Mouse (Mus musculus) cerebral cortex, adult 2 months (tissue): ENCODE results near the gene Znhit6.

Source experiments
- WGBS: fragments of 180-500 bp; shearing (Covaris S2); methylation state at CpG from one replicate; pipeline ENCODE4 v1.1.7; 2018; 5-methylcytosine and 5-hydroxymethylcytosine counted together

Znhit6 gene

DNA sequence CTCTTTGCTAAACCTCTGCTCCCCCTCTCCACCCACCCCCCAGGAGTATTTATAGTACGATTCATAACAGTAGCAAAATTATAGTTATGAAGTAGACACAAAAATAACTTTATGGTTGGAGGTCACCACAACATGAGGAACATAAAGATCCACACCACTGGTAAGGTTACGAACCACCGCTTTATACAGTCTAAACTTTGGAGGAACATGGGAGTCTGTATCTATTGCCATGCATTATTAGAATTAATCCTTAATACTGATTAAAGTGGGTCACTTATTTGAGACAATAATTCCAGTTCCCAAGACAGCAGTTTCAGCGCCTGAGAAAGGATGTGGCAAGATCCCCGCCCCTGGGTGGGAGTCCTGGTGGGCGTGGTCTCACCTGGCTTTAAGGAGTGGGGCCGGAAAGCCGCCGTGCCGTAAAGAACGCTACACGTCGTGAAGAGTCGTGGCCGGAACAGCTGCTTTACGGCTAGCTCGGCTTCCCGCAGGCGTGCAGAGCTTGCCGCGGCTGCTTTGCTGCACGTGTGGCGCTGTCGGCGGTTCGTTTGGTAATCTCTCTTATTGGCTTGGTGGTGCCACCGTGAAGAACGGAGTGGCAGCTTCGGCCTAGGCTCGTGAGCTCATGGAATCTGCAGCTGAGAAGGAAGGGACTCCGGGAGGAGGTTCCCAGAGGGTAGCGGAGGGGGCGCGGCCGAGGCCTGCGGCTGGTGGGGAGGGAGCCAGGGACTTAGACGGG is at the start of gene Znhit6:
Gene Znhit6, plus strand, starts transcription at position 463 of the 739 bp plus-strand sequence.
- 5% methylated on average over 37 of the region's 37 CpGs for WGBS

DNA sequence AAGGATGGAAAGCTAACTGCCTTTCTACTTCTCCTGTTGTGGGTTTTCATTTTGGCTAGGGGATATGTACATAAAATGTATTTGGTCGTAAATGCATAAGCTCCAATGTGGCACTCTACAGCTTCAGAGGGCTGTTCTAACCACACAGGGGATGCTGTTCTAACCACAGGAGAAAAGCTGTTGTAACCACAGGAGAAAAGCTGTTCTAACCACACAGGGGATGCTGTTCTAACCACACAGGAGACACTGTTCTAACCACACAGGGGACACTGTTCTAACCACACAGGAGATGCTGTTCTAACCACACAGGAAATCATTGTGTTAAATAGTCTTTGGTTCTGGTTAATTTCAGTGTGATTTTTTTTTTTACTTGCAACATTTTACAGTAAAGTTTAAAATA is 38.1 kb upstream of the Znhit6 start:
- 77% methylated on average over 1 of the region's 1 CpGs for WGBS

DNA sequence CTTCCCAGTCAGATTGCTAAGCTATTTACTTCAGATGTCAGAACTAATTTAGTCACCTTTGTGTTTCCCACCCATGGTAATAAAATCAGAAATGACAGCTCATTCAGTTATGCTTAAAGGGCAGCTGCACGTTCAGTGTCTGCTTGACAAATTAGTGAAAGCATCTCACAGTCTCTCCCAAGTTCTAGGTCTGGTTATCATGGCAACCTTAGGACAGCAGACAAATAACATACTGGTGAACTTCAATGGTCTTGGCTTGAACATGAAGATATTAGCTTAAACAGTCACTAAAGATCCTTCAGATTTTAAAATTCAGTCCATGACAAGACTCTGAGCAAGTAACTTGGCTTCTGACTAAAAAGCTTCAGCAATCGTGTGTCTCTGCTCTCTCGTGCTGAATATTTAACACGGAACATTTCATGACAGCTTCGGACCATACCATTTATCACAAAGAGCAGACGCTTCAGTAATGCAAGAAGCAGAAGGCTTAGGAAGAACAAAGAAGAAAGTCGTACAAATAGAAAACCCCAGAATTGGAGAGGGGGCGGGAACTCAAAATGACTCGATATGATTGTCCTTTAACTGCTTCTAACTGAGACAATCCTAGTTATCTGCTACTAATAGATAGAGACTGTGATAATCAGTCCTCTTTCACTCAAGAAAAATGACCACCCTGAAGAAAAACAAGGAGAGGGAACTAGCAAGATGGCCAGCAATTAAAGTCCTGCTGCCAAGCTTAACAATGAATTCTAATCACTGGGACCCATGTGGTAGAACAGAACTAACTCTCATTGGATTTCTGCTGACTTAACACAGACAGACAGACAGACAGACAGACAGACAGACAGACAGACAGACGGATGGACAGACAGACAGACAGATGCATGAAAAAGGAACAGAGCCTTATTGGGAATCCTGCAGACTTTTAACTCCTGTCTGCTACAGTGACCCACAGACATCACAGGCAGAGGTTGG is 27.3 kb upstream of the Znhit6 start:
- 59% methylated on average over 10 of the region's 10 CpGs for WGBS

DNA sequence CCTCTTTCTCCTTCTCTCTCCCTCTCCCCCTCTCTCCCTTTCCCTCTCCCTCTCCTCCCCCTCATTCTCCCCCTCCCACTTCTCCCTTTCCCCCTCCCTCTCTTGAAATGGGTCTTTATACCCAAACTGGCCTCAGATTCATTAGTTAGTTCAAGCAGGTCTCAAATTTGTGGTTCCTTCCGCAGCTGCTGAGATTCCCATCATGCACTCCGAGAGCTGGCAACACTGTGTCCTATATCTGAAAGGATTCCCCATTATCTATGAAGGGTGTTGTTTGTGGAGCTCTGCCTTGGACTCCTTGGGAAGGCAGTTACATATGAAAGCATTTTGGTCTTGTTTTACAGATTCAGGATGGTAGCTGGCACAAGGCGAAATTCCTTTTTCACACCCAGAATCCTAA is 25.8 kb upstream of the Znhit6 start:
- 58% methylated on average over 3 of the region's 3 CpGs for WGBS

DNA sequence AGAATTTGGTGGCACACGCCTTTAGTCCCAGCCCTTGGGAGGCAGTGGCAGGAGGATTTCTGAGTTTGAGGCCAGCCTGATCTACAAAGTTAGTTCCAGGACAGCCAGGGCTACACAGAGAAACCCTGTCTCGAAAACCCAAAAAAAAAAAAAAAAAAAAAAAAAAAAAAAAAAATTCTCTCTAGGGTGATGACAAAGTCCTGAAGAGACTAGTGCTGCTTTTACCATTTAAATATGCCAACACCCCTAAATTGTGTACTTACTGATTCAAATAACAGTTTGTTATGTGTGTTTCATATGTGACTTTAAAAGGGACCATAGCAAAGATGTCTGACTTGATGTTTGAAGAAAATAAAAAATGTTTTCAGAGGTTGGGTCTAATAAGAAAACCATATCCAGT is 21.6 kb upstream of the Znhit6 start:
- WGBS = 85% methylated on average over 2 of the region's 2 CpGs

DNA sequence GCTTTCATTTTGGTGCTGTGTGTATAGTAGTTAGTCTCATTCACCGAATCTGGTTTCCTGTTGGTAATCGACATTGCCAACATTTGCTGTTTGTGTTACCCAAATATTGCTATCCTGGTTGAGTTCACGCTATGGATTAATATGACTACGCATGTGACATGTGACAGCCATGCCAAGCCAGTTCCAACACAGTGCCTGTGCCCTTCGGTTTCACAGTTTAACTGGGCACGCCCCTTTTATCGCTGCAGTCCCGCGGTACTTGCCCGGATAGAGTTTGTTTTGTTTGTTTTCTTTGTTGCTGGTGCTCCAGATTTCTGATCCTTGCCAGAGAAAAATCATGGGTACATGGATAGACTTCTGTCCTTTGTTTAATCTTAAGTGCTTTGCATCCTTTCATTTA is 19.8 kb upstream of the Znhit6 start:
- WGBS = 87% methylated on average over 10 of the region's 10 CpGs

DNA sequence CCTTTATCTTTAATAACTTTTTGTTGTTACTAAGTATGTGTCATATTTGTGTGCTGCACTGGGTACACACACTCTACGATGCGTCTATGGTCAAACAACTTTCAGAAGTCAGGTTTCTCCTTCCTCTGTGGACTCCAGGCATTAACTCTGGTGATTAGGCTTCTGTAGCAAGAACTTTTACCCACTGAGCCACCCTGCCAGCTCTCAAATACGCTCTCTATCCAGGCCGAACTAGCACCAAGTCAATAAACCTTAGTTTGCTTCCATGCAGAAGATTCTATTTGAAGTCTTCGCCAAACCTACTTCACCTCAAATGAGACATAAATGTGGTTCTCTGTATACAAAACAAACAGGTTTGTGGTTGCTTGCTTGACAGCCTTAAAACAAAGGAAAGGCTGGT is 16.3 kb upstream of the Znhit6 start:
- WGBS = 93% methylated on average over 5 of the region's 5 CpGs

DNA sequence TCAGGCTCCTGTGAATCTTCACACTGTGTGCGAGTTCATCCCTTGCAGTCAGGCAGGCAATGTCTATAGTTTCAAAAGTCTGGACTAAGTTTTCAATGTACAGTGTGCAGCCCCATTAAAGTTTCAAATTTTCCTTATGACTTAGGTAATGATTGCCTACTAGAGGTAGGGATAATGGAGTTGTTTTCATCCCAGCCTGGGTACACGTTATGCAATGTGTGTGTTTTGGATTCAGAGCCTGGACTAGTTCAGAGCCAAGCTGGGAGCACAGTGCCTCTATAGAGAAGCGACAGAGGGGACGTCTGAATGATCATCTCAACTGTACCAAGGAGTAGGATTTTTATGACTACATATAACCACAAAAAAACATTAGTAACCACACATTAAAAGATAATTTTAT is 15.9 kb upstream of the Znhit6 start:
- 77% methylated on average over 4 of the region's 4 CpGs for WGBS

DNA sequence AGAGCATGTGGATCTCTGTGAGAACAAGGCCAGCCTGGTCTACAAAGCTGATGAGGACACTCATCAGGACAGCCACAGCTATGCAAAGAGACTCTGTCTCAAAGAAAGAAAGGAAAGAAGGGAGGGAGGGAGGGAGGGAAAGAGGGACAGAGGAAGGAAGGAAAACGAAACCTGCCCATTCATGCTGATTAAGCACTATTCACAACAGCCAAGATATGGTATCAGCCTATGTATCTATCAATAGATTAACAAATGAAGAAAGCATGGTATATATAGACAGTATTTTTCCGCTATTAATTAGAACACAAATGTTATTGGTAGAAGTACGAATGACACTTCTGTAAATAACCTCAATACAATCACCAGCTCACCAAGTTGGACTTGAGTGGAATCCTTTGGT is 1.5 kb upstream of the Znhit6 start:
- 91% methylated on average over 3 of the region's 3 CpGs for WGBS

DNA sequence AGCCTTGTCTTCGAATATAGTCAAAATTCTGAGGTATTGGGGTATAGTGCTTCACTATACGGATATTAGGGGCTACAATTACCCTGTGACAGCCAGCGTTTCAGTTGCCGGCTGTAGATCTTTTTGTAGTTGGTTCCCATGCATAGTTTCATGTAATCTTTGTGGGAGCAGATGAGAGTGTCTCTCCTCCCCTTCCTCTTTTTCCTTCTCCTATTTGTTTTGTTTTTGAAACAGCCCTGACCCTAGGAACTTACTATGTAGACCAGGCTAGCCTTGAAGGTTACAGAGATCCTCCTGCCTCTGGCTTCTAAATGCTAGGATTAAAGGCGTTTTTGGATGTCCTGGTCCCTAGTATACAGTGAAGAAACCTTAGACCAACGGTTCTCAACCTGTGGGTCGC is 665 bp upstream of the Znhit6 start:
- 84% methylated on average over 7 of the region's 7 CpGs for WGBS

DNA sequence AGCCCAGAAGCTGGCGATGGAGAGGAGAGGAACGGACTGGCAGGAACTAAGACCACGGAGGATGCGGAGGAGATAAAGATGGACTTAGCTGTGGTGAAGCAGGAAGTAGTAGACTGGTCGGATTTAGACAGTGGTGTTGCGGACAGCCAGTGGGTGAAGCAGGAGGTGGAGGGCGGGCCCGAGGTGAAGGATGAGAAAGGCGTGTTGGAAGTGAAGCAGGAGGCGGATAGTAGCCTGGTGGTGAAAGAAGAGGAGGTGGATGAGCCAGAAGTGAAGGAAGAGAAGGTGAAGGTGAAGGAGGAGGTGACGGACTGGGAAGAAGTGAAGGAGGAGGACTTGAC is 447 bp downstream of the Znhit6 start:
- under 1% methylated on average over 11 of the region's 11 CpGs for WGBS

DNA sequence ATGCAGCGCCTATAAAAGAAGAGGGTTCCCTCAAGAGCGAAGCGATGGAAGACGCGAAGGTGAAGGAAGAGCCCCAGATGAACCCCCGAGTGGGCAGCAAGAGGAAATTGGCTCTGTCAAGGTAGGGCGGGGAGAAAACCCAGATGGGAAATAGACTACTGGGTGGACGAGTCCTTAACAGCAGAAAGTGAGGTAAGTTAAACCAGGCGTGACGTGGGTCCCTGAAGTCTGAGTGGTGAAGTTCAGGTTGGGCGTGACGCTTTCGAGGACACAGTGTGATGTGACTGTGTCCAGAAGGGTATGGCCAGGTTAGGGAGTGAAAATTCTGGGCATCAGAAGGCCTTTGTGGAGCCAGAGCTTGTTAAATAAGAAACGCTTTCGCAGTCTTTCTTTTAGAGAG is 871 bp downstream of the Znhit6 start:
- WGBS = 32% methylated on average over 15 of the region's 15 CpGs

DNA sequence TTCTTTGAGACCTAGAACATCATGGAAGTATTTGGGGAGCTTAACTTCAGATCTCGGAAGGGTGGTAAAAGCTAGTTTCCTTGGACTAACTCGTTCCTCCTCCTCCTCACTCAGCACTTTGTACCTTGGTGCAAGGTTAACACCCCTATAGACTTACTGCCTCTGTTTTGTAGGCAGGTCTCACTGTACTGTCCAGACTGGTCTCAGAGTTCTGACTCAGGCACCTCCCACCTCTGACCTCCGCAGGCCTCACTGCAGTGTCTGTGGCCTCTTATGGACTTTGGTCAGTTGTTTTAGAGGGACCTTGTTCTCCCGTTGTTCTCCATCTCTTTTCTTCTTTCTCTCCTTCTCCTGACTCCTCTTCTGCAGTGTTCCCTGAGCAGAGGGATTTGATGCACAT is 7.0 kb downstream of the Znhit6 start:
- 83% methylated on average over 4 of the region's 4 CpGs for WGBS

DNA sequence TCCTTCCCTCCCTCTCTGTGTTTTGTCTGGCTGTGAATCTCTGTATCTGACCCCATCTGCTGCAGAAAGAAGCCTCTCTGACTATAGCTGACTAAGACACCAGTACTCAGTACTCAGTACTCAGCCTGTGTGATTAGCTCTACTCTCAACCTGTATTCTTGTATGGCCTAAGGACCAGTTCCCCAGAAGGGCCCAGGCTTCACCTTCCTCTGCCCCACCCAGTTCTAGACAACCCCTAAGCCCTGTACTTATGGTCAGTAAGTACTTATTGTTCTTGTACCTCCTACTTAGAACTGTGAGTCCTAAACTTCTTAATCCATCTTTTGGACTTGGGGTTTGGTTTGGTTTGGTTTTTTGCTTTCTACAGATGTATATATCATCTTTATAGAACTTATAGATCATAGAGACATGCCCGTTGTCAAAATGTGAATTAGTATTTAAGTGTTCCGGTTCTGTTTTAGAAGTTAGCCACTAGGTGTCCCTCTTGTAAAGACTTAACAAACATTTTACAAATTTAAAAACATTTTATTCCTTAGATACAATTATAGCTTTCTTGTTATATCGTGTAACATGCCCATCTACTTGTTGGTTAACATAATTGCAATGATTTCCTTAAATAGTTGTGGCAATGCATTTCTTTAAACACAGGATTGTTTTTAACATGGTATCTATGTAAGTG is 7.7 kb downstream of the Znhit6 start:
- 17% methylated on average over 3 of the region's 3 CpGs for WGBS

DNA sequence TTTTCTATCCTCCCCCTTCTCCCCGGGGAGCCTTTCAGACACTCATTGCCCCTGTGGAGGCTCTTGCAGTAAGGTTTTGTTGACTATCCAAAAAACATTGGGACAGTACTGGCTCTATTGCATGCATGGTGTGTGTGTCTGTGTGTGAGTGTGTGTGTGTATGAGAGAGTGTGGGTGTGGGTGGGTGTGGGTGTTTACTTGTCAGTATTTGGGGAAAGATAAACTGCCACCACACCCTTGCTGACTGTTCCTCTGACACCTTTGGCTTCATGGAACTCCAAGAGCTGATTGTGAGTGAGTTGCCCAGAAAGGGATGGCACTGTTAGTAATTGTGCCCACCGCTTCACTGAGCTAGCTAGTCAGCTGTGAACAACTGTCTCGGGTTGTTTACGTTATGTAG is 14.6 kb downstream of the Znhit6 start:
- WGBS = 95% methylated on average over 4 of the region's 4 CpGs

DNA sequence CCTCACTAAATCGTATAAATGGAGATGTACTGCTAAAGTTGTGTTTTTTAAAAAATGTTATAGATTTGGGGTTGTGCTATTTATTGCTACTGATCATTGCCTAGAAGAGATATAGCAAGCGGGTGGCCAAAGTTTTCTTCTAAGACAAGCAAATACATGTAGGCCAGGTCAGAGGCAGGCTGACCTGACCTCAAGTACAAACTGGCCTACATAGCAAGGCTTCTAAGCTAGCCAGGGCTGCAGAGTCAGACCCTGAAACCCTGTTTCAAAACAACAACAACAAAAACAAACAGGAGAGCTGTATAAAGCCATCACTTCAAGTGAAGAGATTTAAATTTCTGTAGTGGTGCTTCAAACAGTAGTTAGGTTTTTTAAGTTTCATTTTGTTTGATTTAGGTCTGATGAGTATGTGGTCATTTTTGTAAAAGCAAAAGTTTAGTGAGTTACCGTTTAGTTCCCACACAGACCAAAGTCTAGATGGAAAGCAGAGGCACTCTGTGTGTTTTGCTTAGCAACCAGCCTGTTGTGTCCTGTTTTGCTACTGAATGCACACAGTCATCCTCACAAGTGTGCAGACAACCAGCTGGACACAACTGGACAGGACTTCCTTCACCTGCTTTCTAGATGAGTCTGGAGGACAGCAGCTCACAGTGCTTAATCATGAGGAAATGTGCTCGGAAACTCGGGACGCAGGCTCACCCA is 16.0 kb downstream of the Znhit6 start:
- WGBS = 84% methylated on average over 6 of the region's 6 CpGs

DNA sequence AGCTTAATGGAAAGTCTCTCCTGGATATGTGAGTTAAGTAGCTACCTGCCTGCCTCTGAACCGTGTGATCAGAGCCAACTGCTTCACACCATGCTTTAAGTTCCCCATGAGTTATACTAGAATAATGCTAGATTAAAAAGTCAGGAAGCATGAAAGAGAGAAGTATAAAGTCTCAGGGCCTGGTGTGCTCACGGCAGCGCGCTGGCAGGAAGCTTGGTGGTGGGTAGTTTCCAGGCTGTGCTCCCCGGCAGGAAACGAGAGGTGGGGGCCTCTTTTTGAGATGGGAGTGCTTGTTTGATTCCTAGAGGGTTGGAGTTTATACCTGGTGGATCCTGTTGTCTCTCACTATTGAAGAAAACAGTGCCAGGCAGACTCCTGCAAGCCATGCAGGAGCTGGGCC is 19.3 kb downstream of the Znhit6 start:
- 80% methylated on average over 6 of the region's 6 CpGs for WGBS

DNA sequence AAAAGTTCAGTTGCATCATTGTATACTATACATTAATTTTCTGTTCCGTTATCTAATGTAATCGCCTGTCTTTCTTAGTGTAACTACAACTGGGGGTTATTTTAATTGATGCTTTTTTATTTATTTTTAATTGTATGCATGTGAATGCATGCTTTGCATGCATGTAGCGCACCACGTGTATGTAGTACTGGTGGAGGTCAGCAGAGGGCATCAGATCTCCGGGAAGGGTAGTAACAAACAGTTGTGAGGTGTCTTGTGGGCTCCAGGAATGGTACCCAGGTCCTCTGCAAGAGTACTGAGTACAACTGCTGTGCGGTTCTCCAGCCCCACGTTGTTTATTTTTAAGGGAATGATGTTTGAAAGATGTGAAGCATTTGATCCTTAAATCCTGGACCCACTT is 23.1 kb downstream of the Znhit6 start:
- 96% methylated on average over 7 of the region's 7 CpGs for WGBS

DNA sequence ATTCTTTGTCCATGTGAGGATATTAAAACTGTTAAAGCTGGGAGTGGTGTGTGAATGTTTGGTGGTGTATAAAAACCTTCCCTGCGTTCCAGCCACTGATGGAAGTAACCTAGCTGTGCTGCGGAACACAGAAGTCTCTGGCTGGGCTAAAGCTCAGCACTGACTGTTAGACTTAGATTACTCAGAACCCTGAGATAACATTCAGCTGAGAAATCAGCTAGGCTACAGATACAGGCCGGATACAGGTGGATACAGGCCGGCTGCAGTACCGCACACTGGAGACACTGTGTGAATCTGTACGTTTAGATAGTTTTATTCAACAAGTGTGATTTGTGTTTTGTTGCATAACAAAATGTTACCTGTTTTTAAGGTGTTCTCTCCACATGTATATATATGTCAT is 24.8 kb downstream of the Znhit6 start:
- WGBS = 96% methylated on average over 6 of the region's 6 CpGs

DNA sequence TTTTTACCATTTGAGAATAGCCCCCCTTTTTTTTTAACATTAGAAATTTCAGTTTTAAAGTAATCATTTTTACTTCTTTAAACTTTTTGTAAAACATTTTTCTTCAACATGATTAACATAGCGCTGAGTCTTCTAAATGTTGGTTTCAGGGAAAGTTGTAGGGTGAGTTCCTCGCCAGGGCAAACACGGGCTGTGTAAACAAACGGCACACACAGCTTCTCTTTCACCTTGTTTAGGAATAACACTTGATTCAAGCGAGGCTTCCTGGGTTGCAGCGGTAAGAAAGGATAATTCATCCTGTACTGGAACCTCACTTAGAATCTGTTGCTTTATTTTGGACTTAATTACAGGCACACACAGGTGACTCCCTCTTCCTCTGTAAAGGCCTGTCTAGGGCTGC is 25.3 kb downstream of the Znhit6 start:
- 87% methylated on average over 6 of the region's 6 CpGs for WGBS

DNA sequence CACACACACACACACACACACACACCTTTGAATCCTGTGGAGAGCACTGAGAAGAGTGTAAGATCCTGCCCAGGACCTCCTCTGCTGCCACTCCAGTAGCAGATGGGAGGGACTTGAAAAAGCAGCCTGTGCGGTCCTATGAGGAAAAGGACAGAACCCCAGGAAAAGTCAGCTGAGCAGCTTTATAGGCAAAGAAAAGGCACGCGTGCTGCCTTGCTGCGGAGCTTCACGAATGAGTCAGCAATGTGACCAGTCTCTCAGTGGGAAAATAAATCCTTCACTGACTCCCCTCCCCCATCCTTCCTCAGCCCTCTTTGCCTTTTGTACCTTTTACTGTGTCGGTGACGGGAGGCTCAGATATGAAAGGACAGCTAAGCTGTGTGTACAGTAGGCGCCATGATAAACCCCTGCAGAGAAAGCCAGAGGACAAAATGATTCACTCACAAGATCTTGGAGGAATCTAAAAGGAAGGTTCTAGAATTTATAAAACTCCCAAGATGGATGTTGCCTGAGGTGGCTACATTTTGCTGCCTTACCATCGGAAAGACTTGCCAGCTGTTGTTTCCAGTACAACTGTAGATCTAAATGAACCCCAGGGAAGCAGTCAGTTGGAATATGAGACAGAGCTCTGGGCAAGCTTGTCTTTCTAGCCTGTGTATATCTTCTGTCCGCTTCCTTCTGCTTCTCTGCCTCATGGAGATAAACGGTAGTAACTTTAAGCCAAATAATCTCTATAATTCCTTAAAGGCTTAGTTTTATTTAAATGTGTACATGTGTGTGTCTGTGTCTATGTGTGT is 26.6 kb downstream of the Znhit6 start:
- WGBS = 68% methylated on average over 11 of the region's 11 CpGs
